In genomic region chr13:95630747-95631146, GRCm38 (mm10) we compare ENCODE assay signal across 16 mouse cellular contexts.
"Had no signal": no experiment of that assay in that cellular context is flagged by ENCODE, and none has a peak within 500 bp of the region (broad histone marks: within the 10 kb centered on the region; RNA-seq: fewer than 3 reads in every experiment).

No protein-coding gene starts in this region.

- H3K4me3 ChIP-seq: neural tube, embryonic 13.5 days; neural tube, embryonic 15.5 days; stomach, embryonic 15.5 days had no signal

- H3K36me3 ChIP-seq: neural tube, embryonic 13.5 days had no signal

- H3K27me3 ChIP-seq: neural tube, embryonic 13.5 days; neural tube, embryonic 15.5 days; stomach, embryonic 15.5 days had no signal

- H3K9me3 ChIP-seq: neural tube, embryonic 13.5 days; neural tube, embryonic 15.5 days; stomach, embryonic 15.5 days had no signal

- H3K9ac ChIP-seq: neural tube, embryonic 13.5 days; neural tube, embryonic 15.5 days; stomach, embryonic 15.5 days had no signal

- H3K4me1 ChIP-seq: neural tube, embryonic 13.5 days; neural tube, embryonic 15.5 days; stomach, embryonic 15.5 days had no signal

- DNase-seq: retina, postnatal 1 day; right cerebral cortex, adult 18-20 months; right cerebral cortex, postnatal 14 days; right cerebral cortex, postnatal 25 days; right cerebral cortex, postnatal 4 days; spleen, adult 18-20 months; thymus, adult 18-20 months; thymus, adult 2 months; thymus, postnatal 14 days; thymus, postnatal 25 days; thymus, postnatal 36 days; thymus, postnatal 4 days had no signal

- H3K27ac ChIP-seq: neural tube, embryonic 13.5 days; neural tube, embryonic 15.5 days; stomach, embryonic 15.5 days; stomach, postnatal 0 days had no signal
